Mouse (Mus musculus) 3T3-L1 (cell line): ENCODE measurements at regions not wholly inside any gene's neighbourhood (a gene's known extent, or its start where the extent isn't known, plus 50 kb on each side); places are given as distances from the start of the nearest gene placed in this dataset.

Experiments
- DNase-seq: peaks from one replicate; pipeline ENCODE4 v3.0.0-alpha.2; 2015; ENCODE audit warnings: low read depth, low spot score

DNA sequence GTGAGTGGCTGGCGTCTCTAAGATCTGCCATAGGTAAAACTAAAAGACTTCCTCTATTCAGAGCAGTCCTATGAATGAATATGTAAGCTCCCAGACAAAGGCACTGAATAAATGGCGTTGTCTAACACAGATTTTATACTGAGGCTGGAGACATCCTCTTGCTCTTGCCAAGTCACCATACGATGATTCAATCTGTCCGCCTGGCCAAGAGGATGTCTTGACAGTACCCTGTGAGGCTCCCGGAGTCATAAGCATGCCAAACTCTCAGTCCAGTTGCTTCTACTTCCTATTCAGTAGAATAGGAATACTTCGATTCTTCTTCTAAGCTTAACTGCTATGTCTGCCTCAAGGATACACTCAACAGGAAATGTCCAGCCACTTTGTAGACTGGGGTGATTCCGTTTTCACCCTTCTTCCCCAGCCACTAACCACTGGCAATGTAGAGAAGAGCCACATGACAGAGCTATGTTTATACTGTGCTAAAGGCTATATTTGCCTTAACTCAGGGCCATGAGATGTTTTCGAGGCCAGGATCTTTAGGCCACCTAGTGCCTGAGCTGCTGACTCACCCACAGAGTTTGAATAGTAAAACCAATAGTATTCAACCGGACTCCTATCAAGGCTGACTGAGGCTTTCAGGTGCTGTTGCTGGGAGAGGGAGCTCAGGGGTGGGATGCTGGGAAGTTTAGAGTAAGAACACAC, 188.7 kb upstream of the Atp5g3 start:
- DNase-seq: no peak

DNA sequence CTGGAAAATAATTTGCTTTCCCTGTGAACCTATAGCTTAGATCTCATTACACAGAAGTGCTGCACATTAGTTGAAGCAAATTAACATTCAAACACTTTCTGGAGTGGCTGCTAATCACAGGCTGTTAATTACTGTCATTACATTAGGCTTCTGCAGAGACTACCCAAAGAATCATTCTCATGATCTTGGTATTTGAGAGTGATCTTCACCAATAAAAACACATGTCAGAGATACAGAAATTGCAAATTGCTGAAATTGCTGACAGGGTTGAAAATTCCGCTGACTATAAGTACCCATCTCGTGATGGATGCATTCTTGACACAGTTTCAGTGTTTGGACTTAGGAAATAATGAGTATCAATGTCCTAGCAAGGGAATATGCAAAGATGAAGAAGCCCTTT, 185.7 kb upstream of the Atp5g3 start:
- no peak for DNase-seq

DNA sequence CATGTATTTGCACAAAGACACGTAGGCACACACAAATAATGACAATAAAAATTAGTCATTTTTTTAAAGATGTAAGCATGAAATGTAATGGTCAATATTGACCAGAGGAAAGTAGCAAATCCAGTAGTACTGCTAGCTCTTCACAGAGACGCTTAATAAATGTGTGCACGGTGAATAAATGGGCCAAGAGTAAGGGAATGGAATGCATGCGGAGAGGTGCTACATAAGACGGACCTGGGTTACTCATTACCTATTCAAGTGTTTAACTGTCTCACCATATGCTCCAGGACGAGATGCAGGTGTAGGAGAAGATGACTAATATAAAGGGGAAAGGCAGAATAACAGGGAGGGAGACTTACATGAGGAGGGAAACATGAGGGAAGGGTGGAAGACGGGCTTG, 182.4 kb upstream of the Atp5g3 start:
- DNase-seq: no peak

DNA sequence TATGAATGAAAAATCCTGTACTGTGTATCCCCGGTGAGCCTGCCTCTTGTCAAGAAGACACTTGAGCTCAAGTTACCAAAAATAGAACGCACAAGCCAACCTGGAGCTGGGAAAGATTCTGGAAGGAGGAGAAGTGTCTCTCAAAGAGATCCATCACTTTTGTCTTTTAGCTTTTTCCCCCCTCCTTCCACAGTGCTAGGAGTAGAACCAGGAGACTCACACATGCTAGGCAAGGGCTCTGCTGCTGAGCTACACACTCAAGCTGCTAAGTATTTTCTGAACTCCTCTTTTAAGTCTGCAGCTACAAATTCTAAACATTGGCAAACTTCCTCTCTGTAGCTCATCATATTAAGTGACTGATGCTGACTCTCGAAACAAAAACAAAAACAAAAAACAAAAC, 176.2 kb upstream of the Atp5g3 start:
- DNase-seq: no peak

DNA sequence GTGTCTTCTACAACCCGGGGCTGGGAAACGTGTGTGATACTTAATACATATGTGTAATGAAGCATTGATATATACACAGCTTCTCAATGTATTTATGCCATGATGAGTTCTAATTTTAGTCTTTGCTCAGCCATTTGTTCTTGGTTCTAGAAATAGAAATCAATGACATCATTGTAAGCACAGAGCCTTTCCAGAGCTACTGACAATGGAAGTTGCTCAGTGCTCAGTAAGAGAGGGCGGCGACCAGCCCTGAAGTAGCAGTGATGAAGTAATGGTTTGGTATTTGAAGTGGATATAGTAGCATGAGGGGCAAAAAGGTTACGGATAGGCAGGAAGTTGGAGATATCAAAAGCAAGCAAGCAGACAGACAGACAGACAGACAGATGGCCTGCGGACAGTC, 173.8 kb upstream of the Atp5g3 start:
- DNase-seq: no peak

DNA sequence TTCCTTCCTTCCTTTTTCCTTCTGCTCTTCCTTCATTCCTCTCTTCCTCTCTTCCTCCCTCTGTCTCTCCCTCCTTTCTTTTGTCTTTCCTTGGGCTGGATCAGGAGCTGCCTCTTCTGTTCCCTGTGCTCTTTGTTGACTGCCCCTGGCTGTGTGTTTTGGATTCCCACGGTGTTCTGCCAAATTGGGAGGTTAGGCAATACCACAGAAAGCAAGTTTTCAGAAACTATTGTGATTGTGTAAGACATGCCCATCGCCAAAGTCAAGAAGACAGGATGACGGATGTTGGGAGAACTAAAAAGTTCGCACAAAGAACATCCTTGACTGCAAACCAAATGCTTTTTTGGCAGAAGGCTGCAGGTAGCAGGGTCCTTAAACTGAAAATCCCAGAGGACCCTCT, 165.6 kb upstream of the Atp5g3 start:
- DNase-seq: peak; percentile 9

DNA sequence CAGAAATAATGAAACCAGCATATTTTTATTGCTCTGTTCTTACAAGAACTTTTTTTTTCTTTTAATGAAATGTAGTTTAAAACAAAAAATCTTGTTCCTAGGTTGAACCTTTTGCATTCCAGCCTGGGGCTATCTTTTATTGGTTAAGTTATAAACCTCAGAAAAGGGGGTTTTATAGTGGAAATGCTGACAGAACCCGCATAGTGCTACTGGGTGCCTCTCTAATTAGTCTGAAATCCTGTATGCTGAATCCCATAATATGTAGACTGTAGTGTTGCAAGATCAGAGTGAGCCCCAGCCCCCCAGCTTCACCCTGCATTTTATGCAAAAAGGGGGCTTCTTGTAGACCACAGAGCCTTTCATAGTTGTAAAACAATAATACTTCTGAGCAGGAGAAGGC, 164.4 kb upstream of the Atp5g3 start:
- no peak for DNase-seq

DNA sequence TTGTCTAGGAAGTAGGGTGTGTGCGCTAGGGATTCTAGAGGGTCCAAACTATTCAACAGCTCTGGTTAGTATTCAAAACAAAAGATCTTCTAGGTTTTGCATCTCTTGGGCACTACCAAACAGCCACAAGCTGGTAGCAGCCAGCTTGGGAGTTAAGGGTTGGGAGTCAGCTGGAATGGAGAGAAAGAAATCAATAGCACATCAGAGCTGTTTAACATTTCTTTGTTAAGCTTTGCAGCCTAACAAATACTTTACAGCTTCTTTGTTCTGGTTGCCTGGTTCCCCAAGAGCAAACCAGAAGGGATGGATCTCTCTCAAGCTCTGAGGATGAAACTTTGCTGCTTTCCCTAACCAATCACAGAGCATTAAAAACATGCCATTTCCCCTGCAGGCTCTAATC, 162.3 kb upstream of the Atp5g3 start:
- no peak for DNase-seq

DNA sequence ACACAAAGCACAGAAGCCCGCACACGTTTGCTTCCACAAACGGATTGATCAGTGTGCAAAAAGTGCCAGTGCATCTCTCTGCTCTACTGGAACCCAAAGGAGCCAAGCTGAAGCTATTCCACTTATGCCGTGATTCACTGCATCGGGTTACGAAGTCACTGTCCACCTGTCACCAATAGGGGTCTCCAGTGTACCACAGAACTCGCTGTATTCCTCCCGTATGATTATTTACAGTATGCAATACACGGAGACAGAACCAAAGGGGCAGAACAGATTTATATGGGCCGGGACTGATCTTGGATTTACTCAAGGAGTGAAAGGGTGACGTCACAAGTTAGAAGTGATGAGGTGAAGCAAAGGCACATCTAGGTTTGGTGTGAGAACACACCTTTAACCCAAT, 155.5 kb upstream of the Atp5g3 start:
- DNase-seq: peak; percentile 76

DNA sequence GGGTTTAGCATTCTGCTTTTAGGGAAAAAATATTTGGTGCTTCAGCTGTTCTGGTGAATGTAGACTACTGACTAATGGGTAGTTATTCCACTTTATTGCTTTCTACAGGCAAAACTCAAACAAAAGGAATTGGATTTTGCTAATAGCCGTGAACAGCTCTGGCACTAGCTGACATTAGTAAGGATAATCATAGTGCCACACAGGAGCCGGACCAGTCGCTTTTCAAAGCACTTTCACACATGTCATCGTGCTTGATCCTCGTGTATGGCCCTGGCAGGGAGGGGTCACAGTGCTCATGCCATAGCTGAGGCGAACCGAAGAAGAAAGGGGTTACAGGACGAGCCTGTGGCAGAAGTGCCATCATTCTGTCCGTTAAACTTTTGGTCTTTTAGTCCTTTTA, 153.2 kb upstream of the Atp5g3 start:
- no peak for DNase-seq

DNA sequence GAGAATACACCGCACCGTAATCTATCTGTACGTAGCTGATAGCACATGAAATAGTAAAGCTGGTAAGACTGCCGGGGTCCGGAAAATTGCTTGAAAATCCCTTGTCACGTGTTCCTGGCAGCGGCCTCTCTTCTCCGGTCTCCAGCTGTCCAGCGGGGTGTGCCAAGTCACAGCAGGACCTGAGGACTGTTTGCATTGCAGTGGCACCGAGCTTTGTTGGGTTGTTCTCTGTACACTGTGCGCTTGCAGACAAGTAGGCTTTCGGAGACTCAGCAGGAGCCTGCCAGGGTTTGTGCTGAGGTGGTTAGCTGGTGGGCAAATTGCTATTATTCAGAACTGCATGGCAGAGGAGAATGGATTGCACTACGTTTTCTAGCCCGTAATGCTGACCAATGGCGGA, 152.7 kb upstream of the Atp5g3 start:
- DNase-seq: no peak

DNA sequence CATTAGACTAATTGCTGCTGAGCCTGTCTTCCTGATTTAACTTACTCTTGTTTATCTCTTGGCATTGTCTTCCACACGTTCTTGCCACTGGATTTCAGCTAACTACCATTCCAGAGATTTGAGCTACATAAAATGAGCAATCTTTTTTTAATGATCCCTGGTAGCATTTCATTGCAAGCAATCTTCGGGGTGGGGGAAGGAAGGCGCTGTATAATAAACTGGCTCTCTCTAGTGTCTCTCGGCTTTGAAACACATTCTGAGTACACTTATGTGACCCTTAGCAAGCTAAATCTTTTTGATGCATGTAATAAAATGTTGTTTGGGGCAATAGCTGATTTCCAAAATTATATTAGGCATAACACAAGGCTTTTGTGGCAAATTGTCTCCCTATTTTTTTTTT, 152.2 kb upstream of the Atp5g3 start:
- no peak for DNase-seq

DNA sequence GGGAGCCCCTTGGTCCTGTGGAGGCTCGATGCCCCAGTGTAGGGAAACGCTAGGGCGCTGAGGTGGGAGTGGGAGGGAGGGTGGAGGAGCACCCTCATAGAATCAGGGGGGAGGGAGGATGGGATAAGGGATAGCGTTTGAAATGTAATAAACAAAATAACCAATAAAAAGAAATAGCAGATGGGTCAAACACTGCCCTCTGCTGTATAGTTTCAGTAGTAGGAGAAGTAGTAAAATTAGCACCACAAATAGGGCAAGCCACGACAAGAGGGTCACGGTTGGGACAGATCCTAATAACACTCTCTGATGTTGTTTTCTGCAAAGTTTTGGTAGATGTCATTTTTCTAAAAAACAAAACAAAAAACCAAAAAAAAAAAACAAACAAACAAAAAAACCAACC, 131.3 kb upstream of the Atp5g3 start:
- peak; percentile 28 for DNase-seq

DNA sequence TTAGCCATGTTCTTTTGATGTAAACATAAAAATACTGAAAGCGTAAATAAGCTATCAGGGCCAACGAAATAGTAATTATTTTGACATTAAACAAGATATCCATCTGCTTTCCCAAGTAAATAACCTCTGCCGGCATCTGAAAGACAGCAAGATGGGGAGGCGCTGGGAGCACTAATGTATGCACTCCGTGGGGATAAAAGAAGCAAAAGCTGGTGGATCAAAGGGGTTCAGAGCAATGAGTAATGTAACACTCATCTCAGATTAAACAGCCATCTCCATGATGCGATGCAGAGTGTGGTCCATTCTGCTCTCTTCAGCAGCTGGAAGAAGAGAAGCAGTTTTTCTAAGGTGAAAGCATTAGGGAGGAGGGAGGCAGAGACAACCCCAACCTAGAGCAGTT, 128.5 kb upstream of the Atp5g3 start:
- DNase-seq: no peak

DNA sequence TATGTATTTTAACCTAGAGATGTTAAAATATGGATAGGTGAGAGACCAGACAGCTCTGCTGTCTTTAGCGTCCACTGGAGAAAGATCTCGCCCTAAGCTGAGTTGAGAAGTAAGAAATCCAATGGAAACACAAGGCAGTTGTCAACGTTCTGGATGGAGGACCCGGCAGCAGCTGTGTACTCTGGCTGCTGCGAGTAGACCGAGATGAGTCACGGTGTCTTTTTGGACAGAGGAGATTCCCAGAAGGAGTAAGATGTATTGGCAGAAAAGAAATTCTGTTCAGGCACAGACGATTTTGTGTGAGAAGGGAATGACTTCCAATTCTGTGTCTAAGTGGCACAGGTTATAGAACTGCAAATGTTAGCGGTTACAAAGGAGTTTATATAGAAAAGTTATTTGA, 124.9 kb upstream of the Atp5g3 start:
- DNase-seq: no peak

DNA sequence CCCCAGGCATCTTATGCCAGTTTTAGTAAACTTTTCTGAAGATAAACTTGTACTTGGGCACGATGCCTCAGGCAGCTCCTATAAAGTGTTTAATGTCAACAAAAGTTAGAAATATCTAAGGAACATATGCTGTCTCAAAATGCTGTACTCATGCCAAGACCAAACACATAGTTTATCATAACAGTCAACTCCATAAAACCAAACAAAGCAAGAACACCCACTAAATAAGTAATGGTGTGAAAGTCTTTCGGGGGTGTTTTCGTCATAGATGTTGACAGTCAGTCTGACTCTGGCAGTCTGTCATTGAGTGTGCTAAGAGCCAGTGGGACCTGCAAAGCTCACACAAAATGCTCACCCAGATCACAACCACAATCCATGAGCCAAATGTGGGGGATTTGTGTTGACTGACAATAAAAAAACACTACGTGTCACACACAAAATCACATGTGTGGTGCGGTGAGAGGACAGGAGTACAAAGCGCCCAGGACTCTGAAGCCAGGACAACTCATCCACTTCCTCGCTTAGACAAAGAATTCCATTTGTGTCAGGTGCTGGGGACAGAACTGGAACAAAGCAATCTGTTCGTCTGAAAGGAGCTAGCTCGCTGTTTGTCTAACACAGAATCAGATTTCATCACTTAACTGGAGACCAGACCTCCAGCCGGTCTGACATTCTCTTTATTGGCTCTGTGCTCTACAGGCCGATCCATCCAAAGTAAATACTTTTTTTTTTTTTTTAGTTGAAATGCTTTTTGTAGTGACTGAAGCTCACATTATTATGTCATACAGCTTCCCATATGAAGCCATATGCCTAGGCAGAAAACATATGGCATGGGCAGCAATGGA, 121.3 kb upstream of the Atp5g3 start:
- no peak for DNase-seq

DNA sequence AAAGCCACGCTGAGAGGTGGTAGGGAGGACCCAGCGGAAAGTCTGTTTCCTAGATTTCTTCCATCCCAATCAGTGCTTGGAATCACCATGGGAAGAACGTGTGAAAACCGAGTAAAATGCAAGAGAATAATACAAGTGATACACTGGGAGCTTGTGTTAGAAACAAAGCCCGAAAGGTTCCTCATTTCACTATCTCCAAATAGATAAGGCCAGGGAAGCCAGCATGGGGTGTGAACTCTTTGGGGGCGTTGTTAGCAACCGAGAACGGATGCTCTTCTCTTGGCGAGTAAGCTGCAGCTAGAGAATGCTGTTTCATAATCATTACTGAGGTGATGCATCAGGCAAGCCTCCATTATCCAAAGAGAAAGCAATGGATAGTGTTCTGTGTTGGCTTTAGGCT, 118.8 kb upstream of the Atp5g3 start:
- no peak for DNase-seq

DNA sequence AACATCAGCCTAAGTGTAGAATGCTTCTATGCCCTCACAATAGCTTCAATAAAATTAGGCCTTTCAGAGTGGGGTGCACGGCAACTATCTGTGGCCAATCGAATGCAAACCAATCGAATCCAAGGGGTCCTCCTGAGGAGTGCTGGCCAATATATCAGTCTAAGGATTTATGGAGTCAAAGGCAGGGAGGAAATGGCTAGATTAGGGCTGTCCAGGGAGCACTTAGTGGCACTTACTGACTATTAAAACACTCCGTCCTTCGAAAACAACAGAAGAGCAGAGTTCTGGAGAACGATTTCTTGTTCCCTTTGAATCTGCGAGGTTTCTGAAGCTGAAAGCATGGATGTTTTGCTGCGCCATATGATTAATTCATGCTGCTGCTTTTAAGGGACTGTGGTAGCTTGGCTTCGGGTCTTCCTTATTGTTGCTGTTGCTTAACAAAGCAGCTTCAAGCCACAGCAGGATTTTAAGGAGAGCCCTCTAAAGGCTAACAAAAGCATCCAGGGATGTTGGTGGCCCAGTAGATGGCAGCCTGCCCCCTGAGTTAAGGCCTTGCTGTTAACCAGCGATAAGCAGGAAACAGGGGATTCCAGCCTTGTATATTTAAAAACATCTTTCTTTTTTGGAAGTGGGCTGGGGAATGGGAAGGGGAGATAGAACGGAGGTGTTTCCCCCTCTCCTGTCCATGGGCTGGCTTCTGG, 116.4 kb upstream of the Atp5g3 start:
- peak; percentile 35 for DNase-seq

DNA sequence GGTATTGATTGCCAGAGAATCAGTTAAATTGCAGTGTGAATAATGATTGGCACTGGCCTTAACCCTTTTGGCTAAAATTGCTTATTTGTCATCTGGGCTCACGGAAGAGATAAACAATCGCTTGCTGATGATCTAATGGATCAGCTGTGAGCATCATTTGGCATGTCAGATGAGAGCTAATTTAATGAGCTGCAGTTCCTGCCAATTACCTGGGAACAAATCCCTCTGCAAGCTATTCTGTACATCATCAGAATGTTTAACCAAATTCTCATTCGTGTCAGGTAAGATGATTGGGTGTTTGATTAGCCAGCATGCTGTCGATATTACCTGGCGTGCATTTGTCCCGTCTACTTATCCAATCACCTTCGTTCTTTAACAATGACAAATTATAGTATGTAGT, 104.0 kb upstream of the Atp5g3 start:
- no peak for DNase-seq

DNA sequence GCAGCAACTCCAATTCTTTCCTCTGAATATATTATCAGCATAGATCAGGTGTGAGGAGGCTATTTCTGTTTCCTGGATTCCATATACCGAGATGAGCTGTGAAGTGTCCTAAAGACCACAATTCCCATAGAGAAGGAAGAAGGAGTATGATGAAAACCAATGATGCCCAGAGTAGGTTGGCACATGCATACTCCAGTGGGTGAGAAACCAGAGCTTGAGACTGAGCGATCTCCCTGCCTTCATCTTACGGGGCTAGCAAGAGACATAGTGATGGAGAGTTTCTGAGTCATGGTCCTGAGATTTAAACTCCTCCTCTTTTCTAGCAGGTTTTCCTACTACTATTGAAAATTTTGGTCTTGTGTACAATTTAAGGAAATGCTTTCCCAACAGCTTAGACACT, 103.1 kb upstream of the Atp5g3 start:
- DNase-seq: no peak

DNA sequence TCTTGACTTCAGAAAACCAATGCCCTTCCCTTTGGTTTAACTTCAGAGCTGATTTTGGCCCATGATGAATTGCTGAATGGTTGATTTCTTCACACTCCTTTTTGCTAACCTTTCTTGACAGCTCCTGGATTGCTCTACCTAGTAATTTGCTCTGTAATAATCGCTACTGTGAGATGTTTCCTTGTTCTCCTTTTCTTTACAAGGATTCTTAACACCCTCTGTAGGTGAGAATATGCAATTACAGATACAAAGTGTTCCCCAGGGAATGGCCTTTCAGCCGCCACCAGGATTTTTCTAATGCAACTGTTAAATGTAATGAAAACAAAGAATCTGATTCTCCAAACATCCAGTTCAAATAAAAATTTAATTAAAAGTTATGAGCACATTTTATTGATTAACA, 87.4 kb upstream of the Atp5g3 start:
- peak; percentile 42 for DNase-seq

DNA sequence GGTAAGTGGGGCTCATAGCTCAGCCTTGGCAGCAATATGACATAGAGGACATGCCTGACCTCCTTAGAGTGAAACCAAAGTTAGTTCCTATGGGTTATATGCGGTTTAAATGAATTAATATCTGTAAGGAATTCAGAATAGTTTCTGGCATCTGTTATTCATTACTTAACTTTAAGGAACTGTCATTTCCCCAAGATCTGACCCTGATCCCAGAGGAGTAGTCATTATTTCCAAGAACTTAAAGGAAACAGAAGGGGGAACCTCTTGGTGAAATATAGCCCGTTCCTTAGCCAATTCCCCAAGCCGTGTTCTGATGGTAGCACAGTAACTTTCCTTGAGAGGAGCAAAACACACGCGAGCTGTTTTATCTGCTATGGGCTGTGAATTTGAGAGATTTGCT, 85.9 kb upstream of the Atp5g3 start:
- peak; percentile 5 for DNase-seq

DNA sequence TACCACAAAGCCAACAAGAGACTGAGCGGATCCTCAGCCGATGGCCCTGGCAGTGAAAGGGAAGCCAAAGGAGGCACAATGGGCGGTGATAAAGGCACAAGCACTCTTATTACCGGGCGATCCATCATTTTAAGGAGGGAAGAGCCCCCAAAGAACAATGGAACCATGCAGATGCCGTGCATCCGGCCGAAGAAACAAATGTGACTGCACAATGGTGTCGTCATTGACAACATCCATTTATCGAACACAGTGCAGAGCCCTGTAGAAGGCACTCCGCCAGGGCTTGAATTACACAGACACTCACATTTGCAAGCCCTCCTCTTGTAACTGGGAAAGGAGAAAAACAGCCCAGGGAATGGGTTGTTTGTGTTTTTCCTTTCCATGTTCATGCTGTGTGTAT, 80.7 kb upstream of the Atp5g3 start:
- no peak for DNase-seq
